Mouse (Mus musculus) T-helper 17 cell (primary cell): ENCODE results near the gene Cfap126.
"Not testable (repeated sequence)": the region's sequence is repeated elsewhere in the genome, so short reads cannot be mapped to it uniquely, and the experiment has no call there.

Source experiments
- in situ Hi-C, 2 experiments: fragments of 300-600 bp; cut with MboI, MseI; formaldehyde crosslinking; loops; 1 replicate in 1 of 2; 2 replicates in 1 of 2; pipeline ENCODE4 v1.15.1; 2025; ENCODE audit warnings: high pct_unique_total_duplicates in 2 of 2

Gene Cfap126

DNA sequence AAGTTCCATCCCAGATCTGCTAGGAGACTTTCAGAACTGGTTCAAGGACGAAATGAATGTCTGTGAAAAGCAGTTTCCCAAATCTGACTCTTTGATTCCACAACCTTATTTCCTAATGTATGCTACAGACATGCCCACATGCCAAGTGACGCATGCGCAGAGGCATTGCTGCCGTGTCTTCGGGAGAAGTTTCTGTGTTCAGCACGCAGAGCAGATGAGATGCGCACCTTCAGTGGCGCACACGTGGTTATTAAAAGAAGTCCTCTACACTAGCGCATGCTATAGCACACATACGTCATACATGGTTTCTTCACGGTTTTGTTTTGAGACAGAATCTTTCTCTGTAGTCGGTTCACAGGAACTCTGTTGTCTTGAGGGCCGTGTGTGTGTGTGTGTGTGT is 5.7 kb downstream of the Cfap126 start:
- in situ Hi-C loops: loop anchor here in 1 of 2 experiments (5.0 to 10.0 kb wide), 2 partner anchors 103 to 135 kb away; partner anchors contain the start of genes Adamts4, Ndufs2 and Tomm40l

DNA sequence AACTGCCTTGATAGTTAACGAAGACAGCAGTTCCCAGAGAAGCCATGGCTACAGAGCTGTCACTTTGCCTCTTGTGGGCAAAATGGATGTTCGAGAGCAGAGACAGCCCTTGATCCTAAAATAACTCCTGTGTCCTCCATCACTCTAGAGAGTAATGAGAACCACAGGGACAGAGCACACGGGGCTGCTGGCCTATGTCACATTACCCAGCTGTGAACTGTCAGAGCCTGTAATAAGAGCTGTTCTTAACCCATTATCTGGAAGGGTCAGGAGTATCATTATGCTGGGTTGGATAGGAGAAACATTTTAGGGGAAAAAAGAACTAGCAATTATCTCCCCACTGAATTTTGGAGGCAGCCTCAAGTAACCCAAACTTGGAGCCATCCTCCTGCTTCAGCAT is 7.2 kb downstream of the Cfap126 start:
- in situ Hi-C loops: loop anchor here in 1 of 2 experiments (5.0 kb wide), 1 partner anchor 96 kb away; no protein-coding TSS in a partner anchor

DNA sequence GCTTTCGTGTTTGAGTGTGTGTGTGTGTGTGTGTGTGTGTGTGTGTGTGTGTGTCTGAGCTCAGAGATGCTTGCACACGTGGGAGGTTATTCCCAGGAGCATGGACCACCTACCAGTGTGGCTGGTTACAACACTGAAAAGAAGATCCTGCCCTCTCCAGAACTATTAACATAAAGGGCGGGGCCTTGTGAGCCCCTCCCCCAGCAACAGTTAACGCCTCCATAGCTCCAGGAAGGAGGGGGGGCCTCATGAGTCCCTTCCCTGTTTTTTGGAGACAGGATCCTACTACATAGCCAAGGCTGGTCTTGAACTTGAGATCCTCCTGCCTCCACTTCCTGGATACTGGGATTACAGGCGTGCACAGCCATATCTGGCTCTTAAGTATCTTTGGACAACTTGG is 8.1 kb downstream of the Cfap126 start:
- in situ Hi-C loops: loop anchor here in 1 of 2 experiments (5.0 kb wide), 1 partner anchor 95 kb away; no protein-coding TSS in a partner anchor

DNA sequence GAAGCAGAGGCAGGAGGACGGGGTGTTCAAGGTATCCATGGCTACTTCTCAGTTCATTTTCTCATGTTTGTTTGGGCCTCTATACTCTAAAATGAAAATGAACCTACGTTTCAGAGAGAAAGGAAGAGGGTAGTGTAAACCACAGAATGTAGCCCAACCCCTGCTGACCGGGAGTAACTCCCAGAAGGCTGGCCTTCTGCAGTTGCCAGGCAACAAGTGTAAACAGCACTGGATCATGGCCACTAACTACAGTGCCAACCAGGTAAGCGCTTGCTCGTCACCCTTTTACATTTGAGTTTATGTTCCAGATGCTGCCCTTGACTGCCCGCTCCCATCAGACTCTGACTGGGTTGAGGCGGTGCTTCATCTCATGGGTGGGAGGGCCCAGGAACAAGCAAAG is 9.2 kb downstream of the Cfap126 start:
- in situ Hi-C loops: loop anchor here in 1 of 2 experiments (5.0 kb wide), 1 partner anchor 94 kb away; no protein-coding TSS in a partner anchor

DNA sequence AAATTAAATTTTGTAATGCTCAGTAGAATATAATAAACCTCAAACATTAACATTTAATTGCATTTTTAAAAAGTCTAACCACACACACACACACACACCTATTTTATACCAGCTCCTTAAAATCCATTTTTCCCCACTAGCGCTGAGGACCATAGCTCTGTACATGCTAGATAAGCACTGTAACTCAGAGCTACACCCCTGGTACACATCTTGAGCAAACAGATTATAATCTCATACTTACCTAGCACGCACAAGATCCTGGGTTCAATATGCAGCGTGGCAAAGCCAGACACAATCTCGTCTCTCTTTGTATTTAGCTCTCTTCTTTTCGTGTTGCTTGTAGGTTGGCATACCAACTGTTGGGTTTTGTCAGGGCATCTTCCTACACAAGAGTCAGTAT is 10.7 kb downstream of the Cfap126 start:
- in situ Hi-C loops: loop anchor here in 1 of 2 experiments (5.0 kb wide), 1 partner anchor 93 kb away; no protein-coding TSS in a partner anchor

DNA sequence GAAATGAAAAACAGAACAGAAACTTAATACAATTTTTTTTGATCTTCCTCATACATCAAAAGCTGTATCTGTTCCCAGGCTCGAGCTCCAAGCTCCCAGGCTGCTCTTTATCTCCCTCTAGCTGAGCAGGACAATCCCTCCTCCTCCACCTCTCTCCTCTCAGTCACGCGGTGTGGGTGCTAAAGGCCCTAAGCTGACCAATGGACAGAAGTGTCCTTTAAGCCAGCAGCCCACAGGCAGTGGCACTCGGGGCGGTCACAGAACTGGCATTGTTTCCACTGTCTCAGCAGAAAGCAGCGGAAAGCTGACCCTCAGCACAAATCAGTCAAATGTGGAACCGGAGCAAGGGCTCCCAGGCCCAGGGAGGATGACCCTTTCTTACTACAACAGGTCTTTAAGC is 15.5 kb downstream of the Cfap126 start:
- in situ Hi-C loops: no loop called here

DNA sequence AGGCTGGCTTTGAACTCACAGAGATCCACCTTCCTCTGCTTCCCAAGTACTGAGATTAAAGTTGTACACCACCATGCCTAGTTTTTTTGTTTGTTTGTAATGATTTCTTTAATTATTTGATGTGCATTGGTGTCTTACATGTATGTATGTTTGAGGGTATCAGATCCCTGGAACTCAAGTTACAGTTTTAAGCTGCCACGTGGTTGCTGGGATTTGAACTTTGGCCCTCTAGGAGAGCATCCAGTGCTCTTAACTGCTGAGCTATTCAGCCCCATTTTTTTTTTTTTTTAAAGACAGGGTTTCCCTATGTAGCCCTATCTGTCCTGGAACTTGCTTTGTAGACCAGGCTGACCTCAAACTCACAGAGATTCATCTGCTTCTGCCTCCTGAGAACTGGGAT is 17.3 kb downstream of the Cfap126 start:
- in situ Hi-C loops: no loop called here

DNA sequence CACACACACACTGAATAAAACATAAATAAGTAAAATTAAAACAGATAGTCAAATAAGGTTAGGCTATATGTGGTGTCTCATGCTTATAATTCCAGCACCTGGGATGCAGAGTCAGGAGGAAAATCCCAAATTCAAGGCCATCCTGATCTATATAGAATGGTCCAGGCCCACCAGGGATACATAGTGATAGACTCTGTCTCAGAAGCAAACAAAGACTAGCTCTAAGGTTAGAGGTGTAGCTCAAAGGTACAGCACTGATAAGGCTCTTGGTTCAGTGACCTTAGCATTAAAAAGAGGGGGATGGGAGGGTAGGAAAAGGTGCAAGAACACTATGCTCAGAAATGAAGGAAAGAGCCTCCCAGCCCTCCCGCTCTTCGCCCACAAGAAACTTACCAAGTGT is 21.9 kb downstream of the Cfap126 start:
- in situ Hi-C loops: no loop called here

DNA sequence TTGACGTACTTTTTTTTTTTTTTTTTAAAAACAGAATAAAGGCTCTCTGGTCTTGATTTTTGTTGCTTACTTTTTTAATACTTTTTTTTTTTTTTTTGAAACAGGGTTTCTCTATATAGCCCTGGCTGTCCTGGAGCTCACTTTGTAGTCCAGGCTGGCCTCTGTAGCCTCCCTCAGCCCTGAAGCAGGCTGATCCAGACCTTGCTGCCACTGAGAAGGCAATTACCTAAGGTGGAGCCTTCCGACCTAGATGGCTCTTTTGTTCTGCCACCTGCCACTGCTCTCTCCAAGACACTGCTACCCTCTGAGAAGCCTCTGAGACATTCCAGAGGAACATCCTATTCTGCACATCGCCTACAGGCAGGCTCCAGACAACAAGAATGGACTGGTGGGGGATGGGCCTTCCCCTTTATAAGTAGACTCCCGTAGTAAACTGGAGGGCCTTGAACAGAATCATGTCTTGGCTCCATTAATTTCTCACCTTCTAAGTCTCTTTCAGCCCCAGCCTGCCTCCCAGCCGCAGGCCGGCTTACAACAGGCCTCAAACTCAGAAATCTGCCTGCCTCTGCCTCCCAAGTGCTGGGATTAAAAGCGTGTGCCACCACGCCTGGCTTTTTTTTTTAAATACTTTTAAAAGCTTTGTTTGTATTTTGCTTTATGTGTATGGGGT is 23.9 kb downstream of the Cfap126 start:
- in situ Hi-C loops: not testable (repeated sequence)

DNA sequence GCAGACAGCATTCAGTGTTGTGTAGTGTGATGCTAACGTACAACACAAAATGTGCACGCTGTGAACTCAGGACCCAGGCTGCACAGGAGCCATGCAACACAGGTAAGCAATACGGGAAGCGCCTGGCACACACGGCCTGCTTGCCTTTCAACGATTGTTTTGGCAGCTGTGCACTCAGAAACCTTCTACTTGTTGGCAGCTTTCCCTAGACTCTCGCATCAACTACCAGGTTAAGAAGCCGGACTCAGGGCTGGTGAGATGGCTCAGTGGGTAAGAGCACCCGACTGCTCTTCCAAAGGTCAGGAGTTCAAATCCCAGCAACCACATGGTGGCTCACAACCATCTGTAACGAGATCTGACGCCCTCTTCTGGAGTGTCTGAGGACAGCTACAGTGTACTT is 29.3 kb downstream of the Cfap126 start:
- in situ Hi-C loops: not testable (repeated sequence)

DNA sequence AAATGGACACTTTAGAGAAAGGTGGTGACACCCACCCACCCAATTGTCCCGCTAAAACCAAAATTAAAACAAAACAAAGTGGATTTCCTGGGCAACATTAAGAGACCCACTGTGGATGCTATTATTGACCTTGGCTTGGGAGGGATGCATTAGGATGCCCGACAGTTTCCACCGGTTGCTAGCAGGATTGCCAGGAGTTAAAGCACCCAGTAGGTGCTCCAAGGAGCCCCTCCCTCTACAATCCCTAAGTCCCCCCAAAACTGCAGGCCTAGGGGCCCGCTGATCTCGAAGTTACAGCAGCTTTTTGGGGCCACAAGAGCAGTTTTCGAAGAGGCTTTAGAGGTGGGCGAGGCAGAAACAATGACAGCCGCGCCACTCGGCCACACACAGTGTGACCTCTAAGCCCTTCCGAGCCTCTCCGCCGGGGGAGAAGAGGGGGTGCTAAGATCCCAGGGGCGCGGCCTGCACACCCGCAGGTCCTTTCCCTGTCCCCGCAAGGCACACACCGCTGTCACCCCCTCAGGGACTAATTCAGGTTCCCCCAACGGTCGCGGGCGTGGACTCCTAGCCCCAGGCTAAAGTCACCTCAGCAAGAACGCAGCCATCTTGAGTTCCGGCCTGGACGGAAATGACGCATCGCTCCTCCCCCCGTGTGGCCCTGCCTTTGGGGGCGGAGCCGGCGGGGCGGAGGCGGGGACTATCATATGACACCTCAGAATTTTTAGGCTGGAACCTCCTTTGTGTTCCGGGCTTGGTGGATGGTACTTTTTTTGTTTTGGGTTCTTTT is 36.4 kb downstream of the Cfap126 start, which contains the start of the genes Sdhc and Mpz:
TSS of gene Sdhc (minus strand) at position 630 of the 787 bp plus-strand sequence.
TSS of gene Mpz (plus strand) at position 738 of the 787 bp plus-strand sequence.
- in situ Hi-C loops: no loop called here

DNA sequence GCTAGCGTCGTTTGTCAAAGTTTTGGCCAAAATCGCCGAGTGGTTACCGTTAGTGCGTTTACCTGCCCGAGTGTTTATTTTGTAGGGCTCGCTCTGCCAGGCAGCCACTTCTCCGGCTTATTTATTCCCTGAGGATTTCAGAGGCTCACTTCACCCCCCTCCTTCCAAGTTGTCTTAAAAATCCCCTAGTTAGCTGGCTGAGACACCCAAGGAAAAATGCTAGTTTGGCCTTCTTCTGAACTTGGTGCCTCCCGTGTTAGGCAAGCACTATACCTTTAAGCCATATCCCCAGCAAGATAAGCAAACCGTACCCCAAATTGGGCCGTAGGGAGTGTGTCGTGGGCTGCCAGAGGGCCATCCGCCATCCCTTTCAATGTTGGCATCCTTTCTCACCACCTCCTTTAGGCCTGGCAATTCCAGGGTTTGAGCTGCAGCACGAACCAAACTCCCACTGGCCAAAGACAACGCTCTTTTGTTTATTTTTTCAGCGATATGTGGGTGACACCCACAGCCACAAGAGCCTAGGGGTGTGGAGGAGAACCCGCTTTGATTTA is 37.2 kb downstream of the Cfap126 start:
- in situ Hi-C loops: no loop called here

DNA sequence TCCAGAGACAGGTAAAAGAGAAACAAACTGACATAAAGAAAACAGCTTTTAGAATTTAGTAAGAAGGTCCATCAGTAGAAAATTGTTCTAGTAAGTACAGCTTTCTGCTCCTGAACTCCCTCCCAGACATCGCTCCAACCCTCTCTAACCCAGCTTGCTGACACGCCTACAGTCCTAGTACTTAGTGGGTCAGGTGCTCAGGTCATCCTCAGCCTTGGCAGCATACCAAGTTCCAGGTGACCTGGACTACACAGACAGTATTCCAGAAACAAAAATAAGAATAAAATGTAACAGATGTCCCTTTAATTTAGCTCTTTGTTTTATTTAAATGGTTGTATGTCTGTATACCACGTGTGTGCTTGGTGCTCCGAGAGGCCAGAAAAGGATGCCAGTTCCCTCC is 38.2 kb downstream of the Cfap126 start:
- in situ Hi-C loops: no loop called here

DNA sequence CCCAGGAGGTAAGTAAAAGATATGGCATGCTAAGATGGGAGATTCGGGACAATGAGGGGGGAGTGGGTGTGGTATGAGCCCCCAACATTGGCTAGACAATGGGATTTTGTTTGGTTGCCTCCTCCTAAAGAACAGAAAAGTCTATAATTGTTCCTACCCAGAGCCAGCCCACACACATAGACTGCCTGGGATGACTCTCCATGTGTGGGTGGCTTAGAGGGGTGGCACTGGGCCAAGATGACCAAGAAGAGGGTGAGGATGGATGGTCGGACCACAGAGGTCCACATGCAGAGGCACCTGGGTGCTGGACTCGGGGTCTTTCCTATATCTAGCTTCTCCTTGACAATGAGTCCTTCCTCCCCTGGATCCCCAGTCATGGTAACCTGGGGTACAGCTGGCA is 42.9 kb downstream of the Cfap126 start:
- in situ Hi-C loops: no loop called here

DNA sequence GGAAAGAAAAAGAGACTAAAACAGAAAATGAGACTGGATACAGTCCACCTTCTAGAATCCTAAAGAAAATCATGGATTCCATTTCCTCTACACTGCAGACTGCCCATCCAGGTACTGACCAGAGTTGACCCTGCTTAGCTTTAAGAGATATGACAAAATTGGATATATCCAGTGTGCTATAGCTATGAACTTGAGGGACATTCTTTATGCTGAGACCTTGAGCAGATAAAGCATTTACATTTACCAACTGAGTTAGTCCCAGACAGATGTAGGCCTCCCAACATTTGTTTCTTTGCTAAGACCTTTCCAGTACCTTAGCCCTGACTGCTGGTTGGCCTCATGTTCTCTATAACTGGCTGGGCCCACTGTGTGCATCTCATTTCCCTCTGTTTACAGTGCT is 44.2 kb downstream of the Cfap126 start:
- in situ Hi-C loops: no loop called here

DNA sequence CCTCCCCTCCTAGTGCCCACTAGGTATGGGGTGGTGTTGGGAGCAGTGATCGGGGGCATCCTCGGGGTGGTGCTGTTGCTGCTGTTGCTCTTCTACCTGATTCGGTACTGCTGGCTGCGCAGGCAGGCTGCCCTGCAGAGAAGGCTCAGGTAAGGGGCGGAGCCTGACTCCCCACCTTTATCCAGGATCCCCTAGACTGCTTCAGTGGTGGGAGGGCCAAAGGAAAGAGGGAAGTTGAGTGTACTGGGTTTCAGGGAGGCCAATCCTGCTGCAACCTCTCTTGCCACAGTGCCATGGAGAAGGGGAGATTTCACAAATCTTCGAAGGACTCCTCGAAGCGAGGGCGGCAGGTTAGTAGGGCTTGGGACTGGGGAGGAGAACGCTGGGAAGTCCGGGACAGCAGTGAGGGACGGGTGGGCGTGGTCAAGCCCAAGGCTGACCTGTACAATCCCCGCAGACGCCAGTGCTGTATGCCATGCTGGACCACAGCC is 45.8 kb downstream of the Cfap126 start:
- in situ Hi-C loops: no loop called here

DNA sequence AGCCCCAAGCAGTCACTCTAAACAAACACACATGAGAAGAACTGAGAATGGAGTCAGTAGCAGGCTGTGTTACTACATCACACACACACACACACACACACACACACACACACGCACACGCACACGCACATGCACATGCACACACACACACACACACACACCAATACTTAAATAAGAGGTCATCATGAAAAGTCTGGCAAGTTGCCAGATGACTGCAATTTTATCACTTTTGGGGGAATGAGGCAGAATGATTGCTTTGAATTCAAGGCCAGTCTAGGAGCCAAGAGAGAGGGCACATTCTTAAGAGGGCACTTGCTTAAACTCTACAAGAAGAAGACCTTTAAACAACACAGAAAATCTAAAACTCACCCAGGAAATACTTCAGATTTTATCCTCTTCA is 48.8 kb downstream of the Cfap126 start:
- in situ Hi-C loops: no loop called here

DNA sequence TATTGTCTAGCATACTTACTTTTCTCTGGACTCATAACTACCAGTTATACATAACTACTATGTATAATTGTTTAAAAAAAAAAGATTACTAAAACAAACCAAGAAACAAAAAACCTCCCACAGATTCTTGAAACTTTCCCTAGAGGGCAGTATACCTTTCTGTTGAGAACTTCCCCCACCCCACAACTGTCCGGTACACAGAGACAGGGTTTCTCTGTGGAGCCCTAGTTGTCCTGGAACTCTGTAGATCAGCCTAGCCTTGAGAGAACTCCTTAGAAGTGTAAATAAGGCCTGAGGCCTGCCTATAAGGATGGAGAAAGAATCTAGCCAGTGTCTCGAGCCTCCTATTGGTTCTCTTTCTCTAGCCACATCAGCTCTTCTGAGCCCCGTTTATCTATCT is 50.5 kb downstream of the Cfap126 start:
- in situ Hi-C loops: no loop called here

DNA sequence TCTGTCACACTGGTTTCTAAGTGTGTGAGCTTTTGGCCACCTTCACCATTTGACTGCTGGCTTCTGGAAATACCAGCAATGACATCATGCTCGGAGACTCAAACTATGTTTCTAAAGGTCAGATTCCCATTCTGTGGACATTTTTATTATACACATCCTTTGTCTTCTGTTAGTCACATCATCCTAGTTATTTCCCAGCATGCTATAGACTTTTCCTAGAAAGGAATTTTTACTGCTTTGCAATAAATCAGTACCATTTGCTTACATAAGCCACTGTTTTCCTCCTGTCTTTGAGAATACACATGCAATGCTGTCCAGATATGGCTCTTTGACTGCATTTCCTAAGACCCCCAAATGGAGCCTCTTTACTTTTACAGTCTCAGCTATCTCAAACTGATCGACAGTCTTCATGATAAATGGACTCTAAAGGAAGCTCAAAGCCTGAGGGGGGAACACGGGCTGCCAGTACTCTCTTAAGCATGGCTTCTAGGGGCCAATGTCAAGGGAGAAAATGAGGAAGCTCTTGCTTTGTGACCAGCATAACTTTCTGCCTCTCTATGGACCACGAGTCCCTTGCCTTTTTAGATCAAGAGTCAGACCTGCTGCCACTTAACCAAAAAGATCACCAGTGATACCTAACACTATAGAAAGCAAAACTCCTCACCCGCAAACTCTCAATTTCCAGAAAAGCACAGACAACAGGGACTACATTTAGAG is 52.1 kb downstream of the Cfap126 start:
- in situ Hi-C loops: no loop called here

DNA sequence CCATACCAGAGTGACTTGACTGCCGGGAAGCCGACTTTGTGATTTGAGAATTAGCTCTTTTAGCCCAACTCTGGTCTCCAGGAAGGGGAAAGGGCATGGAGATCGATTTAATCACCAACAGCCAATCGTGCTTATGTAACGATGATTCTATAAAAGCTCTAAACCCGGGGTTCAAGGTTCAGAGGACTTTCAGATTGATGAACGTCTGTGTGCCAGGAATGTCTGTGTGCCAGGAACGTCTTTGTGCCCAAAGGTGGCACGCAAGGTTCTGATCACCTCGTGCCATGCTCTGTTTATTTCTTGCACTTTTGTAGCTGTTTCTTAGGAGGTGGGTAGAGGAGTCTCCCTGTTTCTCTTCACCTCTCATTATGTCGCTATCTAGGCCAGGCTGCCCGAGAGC is 55.2 kb downstream of the Cfap126 start:
- in situ Hi-C loops: no loop called here

DNA sequence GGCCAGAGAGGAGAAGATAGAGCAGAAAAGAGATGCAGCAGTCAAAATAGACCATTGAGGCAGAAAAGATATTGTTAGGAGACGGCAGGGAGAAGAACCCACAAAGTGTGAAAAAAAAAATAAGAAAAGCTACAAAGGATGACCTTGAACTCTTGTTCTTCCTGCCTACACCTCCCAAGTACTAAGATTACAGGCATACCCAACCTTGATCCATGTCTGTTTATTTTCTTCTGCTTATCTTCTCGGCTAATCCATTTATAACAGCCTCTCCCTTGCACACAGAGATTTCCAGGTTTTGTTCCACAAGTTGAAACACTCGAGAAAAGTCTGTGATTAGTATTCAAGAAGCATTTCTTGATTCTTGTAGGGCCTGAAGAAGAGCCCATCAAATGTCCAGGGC is 56.2 kb downstream of the Cfap126 start:
- in situ Hi-C loops: no loop called here
